ENCODE assay signal across 8 mouse cellular contexts in genomic region chr10:119239633-119239968, GRCm38 (mm10). TPM values are rescaled to one million over a fixed set of nuclear protein-coding genes. Genes with fewer than 3 reads are reported as not detected.
A peak's percentile ranks its signal among the peaks of the same experiment; 100 is the strongest.
DNase-seq lines count a peak whose midpoint lies in the region; ATAC-seq and TF ChIP-seq lines count a peak whose summit lies in the region.

No protein-coding gene starts in this region.

- H3K27me3 ChIP-seq in heart, embryonic 13.5 days (replicated peaks): no peaks in the 10 kb centered on the region
- H3K27me3 ChIP-seq in E14TG2a.4 (ENCODE audit: insufficient read depth, low read length): no peaks in the 10 kb centered on the region
- no peaks in the 10 kb centered on the region for H3K27me3 ChIP-seq in forebrain, embryonic 15.5 days
- H3K27me3 ChIP-seq in liver, postnatal 0 days (ENCODE audit: insufficient read depth, low read length): no peaks in the 10 kb centered on the region

- peaks cover 18% of the 10 kb centered on the region for H3K36me3 ChIP-seq in heart, embryonic 13.5 days
- peaks cover 34% of the 10 kb centered on the region for H3K36me3 ChIP-seq in E14TG2a.4 (ENCODE audit: insufficient read depth, low read length)
- peaks cover 9% of the 10 kb centered on the region for H3K36me3 ChIP-seq in forebrain, embryonic 15.5 days
- peaks cover 7% of the 10 kb centered on the region; the same call in 1 of the 2 replicates for H3K36me3 ChIP-seq in liver, postnatal 0 days (replicated peaks; ENCODE audit: insufficient read depth, low read length)

- peak overlapping the region; percentile 99 for H3K27ac ChIP-seq in heart, embryonic 13.5 days (replicated peaks)
- H3K27ac ChIP-seq in forebrain, embryonic 15.5 days (replicated peaks): peak overlapping the region; percentile 96
- H3K27ac ChIP-seq in liver, postnatal 0 days (ENCODE audit: low read depth): peak overlapping the region; percentile 99

- peaks cover 26% of the 10 kb centered on the region for H3K4me1 ChIP-seq in heart, embryonic 13.5 days
- peaks cover 54% of the 10 kb centered on the region for H3K4me1 ChIP-seq in E14TG2a.4 (replicated peaks; ENCODE audit: low read depth, low read length)
- peaks cover 22% of the 10 kb centered on the region for H3K4me1 ChIP-seq in forebrain, embryonic 15.5 days
- H3K4me1 ChIP-seq in liver, postnatal 0 days (ENCODE audit: insufficient read depth): peaks cover 12% of the 10 kb centered on the region

- H3K4me3 ChIP-seq in heart, embryonic 13.5 days: peak overlapping the region; percentile 99
- H3K4me3 ChIP-seq in E14TG2a.4 (replicated peaks; ENCODE audit: low read length): peak overlapping the region; percentile 95
- peak overlapping the region; percentile 95 for H3K4me3 ChIP-seq in forebrain, embryonic 15.5 days
- H3K4me3 ChIP-seq in liver, postnatal 0 days (ENCODE audit: low read depth, low read length): peak overlapping the region; percentile 100

- TF ChIP-seq EP300 in liver, postnatal 0 days (IDR thresholded peaks at IDR 0.05; ENCODE audit: low read depth): no peak

- peak overlapping the region; percentile 99 for H3K9ac ChIP-seq in heart, embryonic 13.5 days
- H3K9ac ChIP-seq in forebrain, embryonic 15.5 days (replicated peaks): peak overlapping the region; percentile 85
- peak overlapping the region; percentile 100 for H3K9ac ChIP-seq in liver, postnatal 0 days (replicated peaks)

- H3K4me2 ChIP-seq in heart, embryonic 13.5 days: peak overlapping the region; percentile 91
- H3K4me2 ChIP-seq in forebrain, embryonic 15.5 days (replicated peaks): peak overlapping the region; percentile 80
- H3K4me2 ChIP-seq in liver, postnatal 0 days (ENCODE audit: low read depth, low read length): peak overlapping the region; percentile 95

- no peak; the same call in 1 of the 2 replicates for ATAC-seq in heart, embryonic 13.5 days (ENCODE audit: extremely low read depth, insufficient number of reproducible peaks, low FRiP score, low TSS enrichment)
- no peak; the same call in 1 of the 2 replicates for ATAC-seq in forebrain, embryonic 15.5 days (replicated peaks)
- peak; percentile 20 for ATAC-seq in liver, postnatal 0 days

- DNase-seq in heart, postnatal 25 days (ENCODE audit: low spot score): no peak
- DNase-seq in liver, postnatal 0 days: no peak
- no peak for DNase-seq in B cell, adult 2 months
- no peak for DNase-seq in frontal cortex, postnatal 36 days (ENCODE audit: low spot score in 2 of 2)
- DNase-seq in left cerebral cortex, postnatal 4 days: no peak

- WGBS in heart, embryonic 13.5 days: under 1% methylated on average over 32 of the region's 37 CpGs
- WGBS in forebrain, embryonic 15.5 days: 0% methylated on average over 35 of the region's 37 CpGs
- under 1% methylated on average over 25 of the region's 37 CpGs for WGBS in liver, postnatal 0 days (ENCODE audit: insufficient replicate concordance)

- intact Hi-C loops in heart, postnatal 25 days (cut with DNase I): no loop called here
- intact Hi-C loops in left cerebral cortex, postnatal 4 days (cut with DNase I): no loop called here

- no peaks in the 10 kb centered on the region for H3K9me3 ChIP-seq in heart, embryonic 13.5 days
- H3K9me3 ChIP-seq in E14TG2a.4 (ENCODE audit: low read length): peaks cover 9% of the 10 kb centered on the region
- H3K9me3 ChIP-seq in forebrain, embryonic 15.5 days: no peaks in the 10 kb centered on the region
- H3K9me3 ChIP-seq in liver, postnatal 0 days (ENCODE audit: low read length): no peaks in the 10 kb centered on the region

- no peak for TF ChIP-seq CTCF in E14TG2a.4 (conservative IDR thresholded peaks at IDR 0.05; ENCODE audit: low read length)
- no peak for TF ChIP-seq CTCF in liver, postnatal 0 days (IDR thresholded peaks at IDR 0.05; ENCODE audit: low read depth)

RNA-seq across cellular contexts. Expression of gene Cand1, which starts 0.3 kb away (rescaled TPM):
- polyA plus RNA-seq in heart, embryonic 13.5 days (2015; fragmentation: Nextera tagmentation; extraction: Ambion mirVana): 35.8 and 37.4 TPM in 2 replicates
- 10 to 100 TPM; 35.6 to 42.8 TPM for total RNA-seq in heart, postnatal 25 days (2021)
- 53.8 and 55.0 TPM in 2 replicates for polyA plus RNA-seq in forebrain, embryonic 15.5 days (2015; fragmentation: Nextera tagmentation; extraction: Ambion mirVana)
- 8.3 and 8.5 TPM in 2 replicates for polyA plus RNA-seq in liver, postnatal 0 days (2015; fragmentation: Nextera tagmentation; extraction: Ambion mirVana)
- total RNA-seq in left cerebral cortex, postnatal 4 days (2021): 100 to 1,000 TPM; 145 to 162 TPM
